ENCODE assay signal across 35 mouse cellular contexts in the genomic region with DNA sequence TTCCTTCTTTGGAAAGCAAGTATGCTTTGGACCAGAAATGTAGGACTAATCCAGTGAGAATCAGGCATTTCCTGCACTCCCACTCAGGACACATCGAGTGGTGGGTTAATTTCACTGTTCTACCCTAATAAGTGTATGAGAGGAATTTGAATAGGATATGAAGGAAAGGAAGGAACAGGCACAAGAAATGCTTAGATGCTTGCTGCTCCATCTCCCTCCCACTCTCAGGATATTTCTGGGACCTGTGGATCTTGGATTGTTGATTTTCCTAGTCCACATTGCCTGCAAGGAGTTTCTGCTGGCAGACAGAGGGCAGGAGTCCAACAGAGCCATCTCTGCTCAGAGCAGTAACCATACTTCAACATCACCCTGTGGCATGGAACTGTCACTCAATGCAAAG. TPM values are rescaled to one million over a fixed set of nuclear protein-coding genes. Genes with fewer than 3 reads are reported as not detected.
DNase-seq lines count a peak whose midpoint lies in the region; ATAC-seq and TF ChIP-seq lines count a peak whose summit lies in the region.
"Had no signal": no experiment of that assay in that cellular context is flagged by ENCODE, and none has a peak within 500 bp of the region (broad histone marks: within the 10 kb centered on the region; RNA-seq: fewer than 3 reads in every experiment).

No protein-coding gene starts in this region.

- no peak overlapping the region for H3K4me2 ChIP-seq in heart, postnatal 0 days (ENCODE audit: low read depth, low read length)
- H3K4me2 ChIP-seq: forebrain, embryonic 13.5 days; heart, embryonic 13.5 days; hindbrain, embryonic 13.5 days; intestine, embryonic 15.5 days had no signal

- no peak overlapping the region for H3K9ac ChIP-seq in heart, postnatal 0 days (replicated peaks; ENCODE audit: low read depth, low read length)
- H3K9ac ChIP-seq: forebrain, embryonic 13.5 days; heart, embryonic 13.5 days; hindbrain, embryonic 13.5 days; intestine, embryonic 15.5 days had no signal

- H3K36me3 ChIP-seq in heart, postnatal 0 days (replicated peaks; ENCODE audit: control insufficient read depth, insufficient read depth, low read length), result no peaks in the 10 kb centered on the region
- H3K36me3 ChIP-seq: forebrain, embryonic 10.5 days; G1E; heart, embryonic 10.5 days; heart, embryonic 13.5 days; hindbrain, embryonic 10.5 days; hindbrain, embryonic 13.5 days; intestine, embryonic 15.5 days had no signal

- 0 out of 2 replicates have a peak, but pooled peaks have one; percentile 4 for TF ChIP-seq CTCF in heart, postnatal 0 days (IDR thresholded peaks at IDR 0.05; ENCODE audit: low read depth)

- TF ChIP-seq EP300 in heart, postnatal 0 days (IDR thresholded peaks at IDR 0.05; ENCODE audit: low read depth), result no peak

- no peak for ATAC-seq in heart, postnatal 0 days (ENCODE audit: insufficient read depth, low read depth)
- ATAC-seq: forebrain, embryonic 13.5 days; forebrain, embryonic 16.5 days; hindbrain, embryonic 16.5 days; intestine, embryonic 15.5 days; Patski had no signal

- no peaks in the 10 kb centered on the region for H3K27me3 ChIP-seq in heart, postnatal 0 days (ENCODE audit: control insufficient read depth, insufficient read depth, low read length)
- H3K27me3 ChIP-seq: CH12.LX; forebrain, embryonic 13.5 days; heart, embryonic 13.5 days; hindbrain, embryonic 13.5 days; intestine, embryonic 15.5 days had no signal

- H3K4me1 ChIP-seq in heart, postnatal 0 days (ENCODE audit: control insufficient read depth, insufficient read depth), result no peaks in the 10 kb centered on the region
- H3K4me1 ChIP-seq: forebrain, embryonic 10.5 days; forebrain, embryonic 13.5 days; hindbrain, embryonic 10.5 days had no signal

- no peaks in the 10 kb centered on the region for H3K9me3 ChIP-seq in heart, postnatal 0 days (replicated peaks; ENCODE audit: control insufficient read depth, low read length)
- H3K9me3 ChIP-seq: forebrain, embryonic 10.5 days; forebrain, embryonic 13.5 days; G1E; heart, embryonic 10.5 days; heart, embryonic 13.5 days; hindbrain, embryonic 10.5 days; hindbrain, embryonic 13.5 days; intestine, embryonic 15.5 days had no signal

- 46% methylated on average over 1 of the region's 1 CpGs for WGBS in heart, postnatal 0 days

- H3K4me3 ChIP-seq in heart, postnatal 0 days (ENCODE audit: low read depth, low read length), result no peak overlapping the region
- H3K4me3 ChIP-seq: forebrain, embryonic 10.5 days; forebrain, embryonic 13.5 days; heart, embryonic 10.5 days; heart, embryonic 13.5 days; hindbrain, embryonic 10.5 days; hindbrain, embryonic 13.5 days; intestine, embryonic 15.5 days had no signal

- H3K27ac ChIP-seq in heart, postnatal 0 days (ENCODE audit: low read depth), result no peak overlapping the region
- H3K27ac ChIP-seq: forebrain, embryonic 10.5 days; forebrain, embryonic 13.5 days; heart, embryonic 10.5 days; heart, embryonic 13.5 days; hindbrain, embryonic 10.5 days; hindbrain, embryonic 13.5 days; intestine, embryonic 15.5 days had no signal

- peak; percentile 27 to 55 for DNase-seq in frontal cortex, adult 2 months (ENCODE audit: extremely low spot score in 1 of 2, low spot score in 1 of 2)
- no peak for DNase-seq in frontal cortex, postnatal 10 days (ENCODE audit: low spot score in 2 of 2)
- no peak for DNase-seq in heart, postnatal 0 days (ENCODE audit: low spot score)
- no peak for DNase-seq in heart, postnatal 4 days
- peak; percentile 31 for DNase-seq in right cerebral cortex, adult 18-20 months
- DNase-seq in right cerebral cortex, postnatal 4 days, result no peak
- no peak for DNase-seq in gastrocnemius, postnatal 4 days (ENCODE audit: low spot score in 2 of 2)
- DNase-seq: adrenal gland, adult 2 months; adrenal gland, postnatal 14 days; B cell, adult 2 months; cerebellum, adult 11-12 months; cerebellum, adult 8-10 months; cerebellum, postnatal 10 days; cerebellum, postnatal 36 days; gastrocnemius, postnatal 10 days; gastrocnemius, postnatal 36 days; heart, adult 18-20 months; kidney, adult 18-20 months had no signal

RNA-seq across cellular contexts. Expression of a gene that starts 31.8 kb away (rescaled TPM):
- 0.16 TPM in 1 of 2 replicates, not detected in the other for polyA plus RNA-seq in frontal cortex, adult 2 months (2012; rRNA removed)
- not detected in 2 replicates for total RNA-seq in heart, postnatal 0 days (2014; rRNA removed; ENCODE audit: low replicate concordance)
- polyA plus RNA-seq in heart, postnatal 0 days (2015; fragmentation: Nextera tagmentation; extraction: Ambion mirVana), result not detected in 2 replicates
- not detected for total RNA-seq in heart, postnatal 4 days (2021)
- total RNA-seq in gastrocnemius, postnatal 4 days (2021), result not detected
- total RNA-seq: adrenal gland, adult 2 months; adrenal gland, postnatal 14 days; CH12.LX; G1E; gastrocnemius, adult 18-20 months; gastrocnemius, postnatal 10 days; gastrocnemius, postnatal 36 days; heart, adult 18-20 months; heart, postnatal 25 days had no signal
- polyA plus RNA-seq: adrenal gland, adult 2 months; brain, embryonic 14.5 days; embryonic facial prominence, embryonic 11.5 days; embryonic facial prominence, embryonic 14.5 days; forebrain, embryonic 10.5 days; forebrain, embryonic 13.5 days; forebrain, embryonic 16.5 days; G1E; heart, embryonic 13.5 days; hindbrain, embryonic 10.5 days; hindbrain, embryonic 13.5 days; hindbrain, embryonic 16.5 days; intestine, embryonic 15.5 days; Patski had no signal

Comparison
In these comparisons a context has a peak if more than half of its experiments do, and no peak if none do; other contexts are left out.
1. DNase-seq: peak in frontal cortex, adult 2 months (2 of 2) and right cerebral cortex, adult 18-20 months (single experiment); none in frontal cortex, postnatal 10 days (0 of 2), heart, postnatal 0 days (single experiment), heart, postnatal 4 days (single experiment), right cerebral cortex, postnatal 4 days (single experiment) and gastrocnemius, postnatal 4 days (0 of 2).